ENCODE assay signal across 8 mouse cellular contexts in genomic region chr1:171149974-171150760, GRCm38 (mm10). TPM values are rescaled to one million over a fixed set of nuclear protein-coding genes. Genes with fewer than 3 reads are reported as not detected.
DNase-seq lines count a peak whose midpoint lies in the region; ATAC-seq lines count a peak whose summit lies in the region.

TSS of gene Sdhc (minus strand) at chr1:171150603.
TSS of gene Mpz (plus strand) at chr1:171150711.

- DNase-seq in R1 (ENCODE audit: low read depth, low spot score): peak; percentile 95
- DNase-seq in cerebellum, postnatal 25 days: peak; percentile 95 to 97
- peak; percentile 91 for DNase-seq in frontal cortex, postnatal 25 days (ENCODE audit: low spot score in 2 of 2)
- DNase-seq in hindbrain, embryonic 14.5 days (ENCODE audit: low spot score): peak; percentile 95
- peak; percentile 92 for DNase-seq in layer of hippocampus, postnatal 36 days
- DNase-seq in lung, postnatal 36 days: peak; percentile 98
- DNase-seq in retina, postnatal 1 day: peak; percentile 95
- DNase-seq in urinary bladder, adult 18-20 months (ENCODE audit: low spot score in 2 of 2): peak; percentile 92 to 96

- H3K9me3 ChIP-seq in hindbrain, embryonic 14.5 days (ENCODE audit: control insufficient read depth, low read length): no peaks in the 10 kb centered on the region

- peaks cover 5% of the 10 kb centered on the region; the same call in 1 of the 2 replicates for H3K36me3 ChIP-seq in hindbrain, embryonic 14.5 days (replicated peaks; ENCODE audit: control insufficient read depth, insufficient read depth)

- ATAC-seq in hindbrain, embryonic 14.5 days (ENCODE audit: low FRiP score): peak; percentile 97

- H3K4me3 ChIP-seq in hindbrain, embryonic 14.5 days (replicated peaks; ENCODE audit: low read length): peak within 1 kb of the TSS; percentile 71

- peak within 1 kb of the TSS; percentile 94 for H3K4me2 ChIP-seq in hindbrain, embryonic 14.5 days (replicated peaks)

- peaks cover 17% of the 10 kb centered on the region for H3K4me1 ChIP-seq in hindbrain, embryonic 14.5 days (replicated peaks; ENCODE audit: control insufficient read depth, insufficient read depth, low read length)

- peak within 1 kb of the TSS; percentile 79 for H3K27ac ChIP-seq in hindbrain, embryonic 14.5 days

- under 1% methylated on average over 34 of the region's 34 CpGs for WGBS in hindbrain, embryonic 14.5 days

- H3K9ac ChIP-seq in hindbrain, embryonic 14.5 days: peak within 1 kb of the TSS; percentile 91

- H3K27me3 ChIP-seq in hindbrain, embryonic 14.5 days (ENCODE audit: control insufficient read depth, insufficient read depth, low read length): no peaks in the 10 kb centered on the region

RNA-seq across cellular contexts. Expression of gene Sdhc, which starts in this region (rescaled TPM):
- polyA plus RNA-seq in hindbrain, embryonic 14.5 days (2014; fragmentation: Nextera tagmentation; extraction: Ambion mirVana): 311 and 314 TPM in 2 replicates
- 100 to 1,000 TPM; 191 to 202 TPM for total RNA-seq in layer of hippocampus, postnatal 36 days (2021)

RNA-seq across cellular contexts. Expression of gene Mpz, which starts in this region (rescaled TPM):
- 3.5 and 4.8 TPM in 2 replicates for polyA plus RNA-seq in hindbrain, embryonic 14.5 days (2014; fragmentation: Nextera tagmentation; extraction: Ambion mirVana)
- total RNA-seq in layer of hippocampus, postnatal 36 days (2021): not detected

Comparison
In these comparisons a context has a peak if more than half of its experiments do, and no peak if none do; other contexts are left out.
1. Peak in every context shown above with its lines: DNase-seq, ATAC-seq, H3K4me3 ChIP-seq and H3K27ac ChIP-seq.